Mouse (Mus musculus) G1E (cell line): ENCODE measurements at regions not wholly inside any gene's neighbourhood (a gene's known extent, or its start where the extent isn't known, plus 50 kb on each side); places are given as distances from the start of the nearest gene placed in this dataset.

Source experiments
- CTCF ChIP-seq: IDR thresholded peaks from 2 replicates; pipeline ENCODE4 v1.5.1; 2012; ENCODE audit warnings: low read depth, low read length, inconsistent platforms, mixed read lengths
- GATA1 ChIP-seq: IDR thresholded peaks from 2 replicates; pipeline ENCODE4 v1.6.1; 2012; ENCODE audit warnings: borderline replicate concordance, low read length, inconsistent platforms, mixed read lengths

DNA sequence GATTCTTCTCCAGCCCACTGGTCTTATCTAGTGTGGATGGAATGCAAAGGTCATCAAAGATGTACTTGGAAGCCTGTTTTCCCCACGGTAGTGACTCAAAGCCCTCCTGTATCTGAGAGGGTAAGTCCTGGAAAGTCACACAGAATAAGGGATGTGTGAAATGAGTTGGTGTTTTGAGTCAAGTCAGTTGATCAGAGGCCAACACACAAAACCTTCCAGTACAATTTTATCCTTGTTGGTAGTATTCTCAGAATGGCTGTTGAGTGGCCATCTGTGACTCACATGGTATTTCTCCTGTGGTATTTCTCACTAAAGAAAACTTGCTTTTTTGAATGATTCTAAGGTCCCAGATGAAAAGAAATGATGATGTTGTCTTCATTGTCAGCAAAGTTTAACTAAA is 384.8 kb upstream of the Jag1 start:
- TF ChIP-seq CTCF (no peak), GATA1 (no peak)
